Mouse (Mus musculus): ENCODE measurements around the gene Usp33.

GRCm38 (mm10) chr3:152302991-152303390 lies 43.3 kb upstream of the Usp33 start:
- TF ChIP-seq CTCF (IDR thresholded peaks at IDR 0.05; ENCODE audit: borderline replicate concordance, extremely low read depth, insufficient read depth, insufficient read length), result no peak
- TF ChIP-seq POLR2A (IDR thresholded peaks at IDR 0.05; ENCODE audit: borderline replicate concordance, extremely low read depth, insufficient read depth, insufficient read length, poor library complexity, severe bottlenecking), result no peak
